Mouse (Mus musculus) heart, adult 9 months (tissue): ENCODE data around the gene Szrd1.

Source experiments
- DNase-seq, 2 experiments: peaks; one replicate each; pipeline ENCODE4 v3.0.0; 2022; ENCODE audit warnings: low spot score in 2 of 2

Szrd1 gene

GRCm38 (mm10) chr4:141067516-141068046 lies 72.0 kb downstream of the Szrd1 start:
- DNase-seq: no peak

GRCm38 (mm10) chr4:141066709-141067515 lies 72.7 kb downstream of the Szrd1 start:
- DNase-seq: peak; percentile 40 to 63

DNA sequence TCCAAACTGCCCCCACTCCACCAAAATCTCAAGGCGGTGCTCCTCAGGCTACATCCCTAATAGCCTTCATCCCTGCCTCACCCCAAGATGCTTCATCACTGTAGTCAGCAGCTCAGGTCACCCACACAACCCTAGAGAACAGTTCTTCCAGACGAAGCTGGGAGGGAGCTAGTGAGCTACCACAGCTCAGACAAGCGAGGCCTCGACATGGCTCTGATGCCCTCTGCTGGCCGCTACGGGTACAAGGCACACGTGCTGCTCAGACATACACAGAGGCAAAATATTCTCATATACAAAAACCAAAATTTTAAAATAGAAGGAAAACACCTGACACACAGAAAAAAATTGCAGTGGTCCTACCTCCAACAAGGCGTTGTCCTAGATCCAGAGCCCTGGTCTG lies 74.5 kb downstream of the Szrd1 start:
- peak in 1 of 2 experiments; percentile 70 for DNase-seq

- DNase-seq: no peak
Observed at GRCm38 (mm10) chr4:141064104-141064659, 75.4 kb downstream of the Szrd1 start.
